Mouse (Mus musculus) frontal cortex, adult 2 months (tissue): ENCODE measurements at regions not wholly inside any gene's neighbourhood (a gene's known extent, or its start where the extent isn't known, plus 50 kb on each side); places are given as distances from the start of the nearest gene placed in this dataset.

Experiments
- DNase-seq, 2 experiments: peaks; one replicate each; pipeline ENCODE4 v3.0.0; 2022; ENCODE audit warnings: low spot score in 1 of 2; ENCODE audit errors: extremely low spot score in 1 of 2

- no peak for DNase-seq
Observed at GRCm38 (mm10) chr11:86408686-86409579, 51.5 kb upstream of the Med13 start.

GRCm38 (mm10) chr11:86409580-86409947 is 52.2 kb upstream of the Med13 start:
- DNase-seq: no peak

GRCm38 (mm10) chr11:86410521-86410920 is 53.1 kb upstream of the Med13 start:
- no peak for DNase-seq

- no peak for DNase-seq
Observed at GRCm38 (mm10) chr11:86412772-86413390, 55.5 kb upstream of the Med13 start.

- DNase-seq: no peak
Observed at GRCm38 (mm10) chr11:86416471-86416870, 59.1 kb upstream of the Med13 start.

GRCm38 (mm10) chr11:86417164-86417563 is 59.8 kb upstream of the Med13 start:
- DNase-seq: peak in 1 of 2 experiments; percentile 28

- no peak for DNase-seq
Observed at GRCm38 (mm10) chr11:86419810-86420483, 62.5 kb upstream of the Med13 start.

- no peak for DNase-seq
Observed at GRCm38 (mm10) chr11:86428926-86429325, 55.5 kb upstream of the Rnft1 start.

GRCm38 (mm10) chr11:86430287-86430686 is 54.2 kb upstream of the Rnft1 start:
- DNase-seq: no peak

GRCm38 (mm10) chr11:86431550-86431949 is 52.9 kb upstream of the Rnft1 start:
- DNase-seq: no peak

- peak; percentile 24 to 65 for DNase-seq
Observed at GRCm38 (mm10) chr11:86434106-86434505, 50.4 kb upstream of the Rnft1 start.
